Mouse (Mus musculus): ENCODE results near the gene Foxd3. TPM values are rescaled to one million over a fixed set of nuclear protein-coding genes. Genes with fewer than 3 reads are reported as not detected.
A peak's percentile ranks its signal among the peaks of the same experiment; 100 is the strongest.
"Not testable (repeated sequence)": the region's sequence is repeated elsewhere in the genome, so short reads cannot be mapped to it uniquely, and the experiment has no call there.

Gene Foxd3
- polyA plus RNA-seq, 1 experiment from 2014 or later = not detected

DNA sequence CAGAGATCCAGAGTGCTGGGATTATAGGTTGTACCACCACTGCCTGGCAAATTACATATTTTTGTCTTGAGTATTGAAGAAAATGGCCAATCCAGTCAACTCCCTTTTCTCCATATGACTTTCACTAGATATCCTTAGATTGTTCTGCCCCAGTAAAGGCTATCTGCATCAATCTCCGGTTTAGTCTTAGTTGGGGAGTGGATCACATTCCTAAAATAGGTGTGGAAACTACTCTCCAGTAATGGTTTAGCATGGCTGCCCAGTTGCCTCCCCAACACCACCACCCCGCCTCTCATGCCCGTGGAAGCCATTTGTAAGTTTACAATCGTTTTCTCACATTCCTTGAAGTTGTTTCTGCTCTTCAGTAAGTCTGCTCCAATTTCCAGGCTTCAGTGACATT lies 19.4 kb upstream of the Foxd3 start:
- Histone ChIP-seq H3K4me1 (ENCODE audit: insufficient read depth) (no peaks in the 10 kb centered on the region), H3K27ac (ENCODE audit: low read depth) (no peak overlapping the region), H3K27me3 (ENCODE audit: insufficient read depth, low read length) (no peaks in the 10 kb centered on the region), H3K4me2 (no peak overlapping the region), H3K4me3 (ENCODE audit: low read depth, low read length) (no peak overlapping the region), H3K9me3 (ENCODE audit: low read depth, low read length) (no peaks in the 10 kb centered on the region), H3K9ac (no peak overlapping the region), H3K36me3 (ENCODE audit: insufficient read depth) (no peaks in the 10 kb centered on the region)
- DNase-seq (no peak), ATAC-seq (ENCODE audit: insufficient read depth) (no peak)
- WGBS = 77% methylated on average over 4 of the region's 4 CpGs
- TF ChIP-seq CTCF (IDR thresholded peaks at IDR 0.05; ENCODE audit: low read depth) = no peak

DNA sequence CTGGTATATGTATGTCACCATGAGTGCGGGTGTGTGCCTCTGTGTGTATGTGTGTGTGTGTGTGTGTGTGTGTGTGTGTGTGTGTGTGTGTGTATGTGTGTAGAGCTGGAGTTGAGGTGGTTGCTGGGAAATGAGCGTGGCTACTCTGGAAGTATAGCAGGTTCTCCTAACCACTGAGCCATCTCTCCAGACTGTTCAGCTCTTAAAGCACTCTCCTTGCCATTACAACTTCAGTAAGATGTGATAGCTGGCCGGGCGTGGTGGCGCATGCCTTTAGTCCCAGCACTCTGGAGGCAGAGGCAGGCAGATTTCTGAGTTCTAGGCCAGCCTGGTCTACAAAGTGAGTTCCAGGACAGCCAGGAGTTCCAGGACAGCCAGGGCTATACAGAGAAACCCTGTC lies 15.5 kb upstream of the Foxd3 start:
- not testable (repeated sequence) for ATAC-seq (ENCODE audit: insufficient read depth); H3K36me3 ChIP-seq (ENCODE audit: insufficient read depth); H3K9me3 ChIP-seq (ENCODE audit: low read depth, low read length); H3K9ac ChIP-seq; H3K4me2 ChIP-seq; DNase-seq; H3K4me1 ChIP-seq (ENCODE audit: insufficient read depth); H3K27ac ChIP-seq (ENCODE audit: low read depth); H3K4me3 ChIP-seq (ENCODE audit: low read depth, low read length)
- whole genome bisulfite sequencing = 89% methylated on average over 5 of the region's 5 CpGs
- peaks cover 10% of the 10 kb centered on the region; the same call in 1 of the 2 replicates for H3K27me3 ChIP-seq (ENCODE audit: insufficient read depth, low read length)

DNA sequence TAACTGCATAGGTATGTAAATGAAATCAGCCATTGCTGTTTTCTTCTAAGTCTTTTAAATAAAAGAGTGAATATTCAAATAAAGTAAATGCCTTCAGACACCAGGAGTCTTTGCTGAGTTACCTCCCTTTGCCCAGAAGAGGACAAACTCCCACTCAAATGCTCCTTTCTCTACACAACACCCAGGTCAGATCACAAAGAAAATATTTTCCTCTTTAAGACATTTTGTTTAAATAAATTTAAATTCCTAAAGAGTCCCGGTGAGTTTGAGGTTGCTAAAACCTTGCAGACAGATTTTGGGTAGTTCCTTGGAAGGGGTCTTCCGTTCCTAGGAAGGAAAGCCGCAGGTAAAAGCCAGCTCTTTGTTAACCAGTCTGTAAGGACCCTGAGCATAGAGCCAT lies 14.2 kb upstream of the Foxd3 start:
- H3K27ac ChIP-seq (ENCODE audit: low read depth) = no peak overlapping the region
- H3K36me3 ChIP-seq (ENCODE audit: insufficient read depth) = no peaks in the 10 kb centered on the region
- H3K4me3 ChIP-seq (ENCODE audit: low read depth, low read length) = no peak overlapping the region
- DNase-seq (no peak), ATAC-seq (ENCODE audit: insufficient read depth) (no peak)
- peaks cover 10% of the 10 kb centered on the region; the same call in 1 of the 2 replicates for H3K27me3 ChIP-seq (ENCODE audit: insufficient read depth, low read length)
- no peak overlapping the region for H3K4me2 ChIP-seq
- no peak overlapping the region for H3K9ac ChIP-seq
- TF ChIP-seq CTCF (IDR thresholded peaks at IDR 0.05; ENCODE audit: low read depth) = no peak
- no peaks in the 10 kb centered on the region for H3K9me3 ChIP-seq (ENCODE audit: low read depth, low read length)
- H3K4me1 ChIP-seq (ENCODE audit: insufficient read depth) = no peaks in the 10 kb centered on the region
- 30% methylated on average over 3 of the region's 3 CpGs for WGBS

DNA sequence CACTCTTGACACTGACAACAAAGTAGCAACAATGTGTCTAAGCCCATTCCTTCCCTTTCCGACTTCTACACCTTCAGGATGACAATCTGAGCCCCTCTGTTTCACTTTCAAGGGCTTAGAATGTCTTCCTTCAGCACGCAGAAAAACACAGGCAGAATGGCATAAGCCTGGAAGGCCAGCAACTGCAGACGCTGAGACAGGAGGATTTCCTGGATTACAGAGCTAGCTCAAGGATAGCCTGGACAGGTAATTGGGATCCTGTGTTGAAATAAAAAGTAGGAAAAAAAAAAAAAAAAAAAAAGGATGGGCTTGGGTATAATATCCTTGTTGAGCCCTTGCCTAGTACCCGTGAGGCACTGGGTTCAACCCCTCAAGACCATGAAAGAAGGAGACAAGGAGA lies 10.5 kb upstream of the Foxd3 start:
- Histone ChIP-seq H3K9ac (no peak overlapping the region), H3K27ac (ENCODE audit: low read depth) (no peak overlapping the region), H3K27me3 (ENCODE audit: insufficient read depth, low read length) (peaks cover 36% of the 10 kb centered on the region), H3K9me3 (ENCODE audit: low read depth, low read length) (no peaks in the 10 kb centered on the region), H3K4me2 (no peak overlapping the region), H3K4me1 (ENCODE audit: insufficient read depth) (no peaks in the 10 kb centered on the region), H3K4me3 (ENCODE audit: low read depth, low read length) (no peak overlapping the region), H3K36me3 (ENCODE audit: insufficient read depth) (no peaks in the 10 kb centered on the region)
- no peak for TF ChIP-seq CTCF (IDR thresholded peaks at IDR 0.05; ENCODE audit: low read depth)
- 74% methylated on average over 4 of the region's 4 CpGs for WGBS
- no peak for DNase-seq
- ATAC-seq (ENCODE audit: insufficient read depth) = no peak

DNA sequence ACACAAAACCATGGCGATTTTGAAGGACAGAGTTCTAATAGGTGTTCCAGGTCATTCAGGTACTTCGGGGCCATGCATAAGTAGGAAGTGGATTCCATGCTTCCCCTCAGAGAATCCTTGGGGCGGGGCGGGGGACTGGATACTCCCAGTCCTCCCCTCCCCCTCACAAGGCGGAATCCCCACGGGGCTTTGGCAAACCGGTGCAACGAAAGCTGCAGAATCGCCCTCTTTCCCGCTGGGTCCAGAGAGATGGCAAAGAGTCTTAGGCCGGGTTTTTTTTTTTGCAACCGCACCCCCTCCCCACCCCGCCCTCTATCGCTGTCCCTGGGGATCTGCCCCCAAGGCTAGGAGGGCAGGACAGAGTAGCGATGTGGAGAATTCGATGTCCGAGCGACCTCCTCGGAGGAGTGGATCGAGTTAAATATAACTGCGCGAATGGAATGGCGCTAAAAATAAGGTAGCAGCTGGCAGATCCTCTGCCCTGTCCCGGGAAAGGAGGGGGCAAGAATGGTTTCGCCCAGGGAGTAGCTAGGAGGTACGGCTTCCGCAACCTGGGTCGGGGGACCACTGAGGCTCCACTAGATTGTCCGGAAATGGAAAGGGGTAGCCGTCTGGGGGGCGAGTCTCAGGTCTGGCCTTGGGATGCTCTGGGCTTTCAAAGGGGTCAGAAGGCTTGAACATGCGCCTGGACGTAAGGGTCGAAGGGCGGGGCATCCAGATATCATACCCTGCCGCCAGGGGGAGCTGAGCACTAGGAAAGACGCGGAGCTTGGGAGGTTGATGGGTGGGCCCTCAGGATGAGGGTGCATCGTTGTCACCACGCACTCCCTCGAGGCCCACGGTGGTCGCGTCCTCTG lies 5.8 kb upstream of the Foxd3 start:
- WGBS = 3% methylated on average over 44 of the region's 44 CpGs
- H3K4me1 ChIP-seq (ENCODE audit: insufficient read depth) = no peaks in the 10 kb centered on the region
- TF ChIP-seq CTCF (IDR thresholded peaks at IDR 0.05; ENCODE audit: low read depth) = peak; percentile 60
- DNase-seq (no peak), ATAC-seq (ENCODE audit: insufficient read depth) (no peak)
- no peak overlapping the region for H3K27ac ChIP-seq (ENCODE audit: low read depth)
- peak overlapping the region; percentile 18; the same call in 1 of the 2 replicates for H3K4me3 ChIP-seq (ENCODE audit: low read depth, low read length)
- H3K9ac ChIP-seq = no peak overlapping the region
- no peaks in the 10 kb centered on the region for H3K36me3 ChIP-seq (ENCODE audit: insufficient read depth)
- H3K9me3 ChIP-seq (ENCODE audit: low read depth, low read length) = no peaks in the 10 kb centered on the region
- H3K4me2 ChIP-seq = no peak overlapping the region
- H3K27me3 ChIP-seq (ENCODE audit: insufficient read depth, low read length) = peaks cover 73% of the 10 kb centered on the region

DNA sequence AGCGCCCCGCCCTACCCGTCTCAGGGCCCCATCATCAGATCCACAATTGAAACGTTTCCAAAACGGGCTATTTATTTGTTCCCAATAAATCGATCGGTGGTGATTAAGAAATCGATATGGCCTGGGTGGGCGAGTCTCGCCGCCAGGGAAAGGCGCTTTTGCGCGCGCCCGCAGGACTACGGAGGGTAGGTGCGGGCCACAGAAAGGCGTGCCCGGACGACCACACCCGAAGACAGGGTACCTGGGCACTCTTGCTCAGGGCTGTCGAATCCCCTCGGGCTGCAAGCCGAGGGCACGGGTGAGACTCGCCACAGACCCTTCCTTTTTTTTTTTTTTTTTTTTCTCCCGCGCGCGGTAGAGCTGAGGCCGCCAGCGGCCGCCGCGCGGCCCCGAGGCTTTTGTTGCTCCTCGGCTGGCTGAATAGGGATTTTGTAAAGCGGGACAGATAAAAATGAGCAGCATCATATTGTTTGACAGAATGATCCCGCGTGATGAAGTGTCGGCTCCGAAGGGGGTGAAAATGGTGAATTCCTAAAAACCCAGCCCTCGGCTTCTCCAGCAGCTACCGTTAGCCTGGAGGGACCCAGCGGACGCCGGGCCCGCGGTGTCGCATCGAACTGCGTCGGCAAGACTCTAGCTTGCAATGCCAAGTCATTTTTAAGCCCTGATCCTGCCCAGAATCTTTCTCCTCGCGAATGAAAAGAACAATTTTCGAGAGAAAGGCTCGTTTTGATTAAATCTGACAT lies 5.0 kb upstream of the Foxd3 start:
- Histone ChIP-seq H3K27ac (ENCODE audit: low read depth) (no peak overlapping the region), H3K4me1 (ENCODE audit: insufficient read depth) (0 out of 2 replicates have a peak, but pooled peaks cover 5% of the 10 kb centered on the region), H3K4me3 (ENCODE audit: low read depth, low read length) (peak overlapping the region; percentile 18; the same call in 1 of the 2 replicates), H3K4me2 (peak overlapping the region; percentile 53), H3K27me3 (ENCODE audit: insufficient read depth, low read length) (peaks cover 81% of the 10 kb centered on the region), H3K9ac (no peak overlapping the region), H3K9me3 (ENCODE audit: low read depth, low read length) (no peaks in the 10 kb centered on the region), H3K36me3 (ENCODE audit: insufficient read depth) (no peaks in the 10 kb centered on the region)
- DNase-seq (peak; percentile 59), ATAC-seq (ENCODE audit: insufficient read depth) (no peak)
- WGBS = 2% methylated on average over 59 of the region's 59 CpGs
- TF ChIP-seq CTCF (IDR thresholded peaks at IDR 0.05; ENCODE audit: low read depth) = no peak

DNA sequence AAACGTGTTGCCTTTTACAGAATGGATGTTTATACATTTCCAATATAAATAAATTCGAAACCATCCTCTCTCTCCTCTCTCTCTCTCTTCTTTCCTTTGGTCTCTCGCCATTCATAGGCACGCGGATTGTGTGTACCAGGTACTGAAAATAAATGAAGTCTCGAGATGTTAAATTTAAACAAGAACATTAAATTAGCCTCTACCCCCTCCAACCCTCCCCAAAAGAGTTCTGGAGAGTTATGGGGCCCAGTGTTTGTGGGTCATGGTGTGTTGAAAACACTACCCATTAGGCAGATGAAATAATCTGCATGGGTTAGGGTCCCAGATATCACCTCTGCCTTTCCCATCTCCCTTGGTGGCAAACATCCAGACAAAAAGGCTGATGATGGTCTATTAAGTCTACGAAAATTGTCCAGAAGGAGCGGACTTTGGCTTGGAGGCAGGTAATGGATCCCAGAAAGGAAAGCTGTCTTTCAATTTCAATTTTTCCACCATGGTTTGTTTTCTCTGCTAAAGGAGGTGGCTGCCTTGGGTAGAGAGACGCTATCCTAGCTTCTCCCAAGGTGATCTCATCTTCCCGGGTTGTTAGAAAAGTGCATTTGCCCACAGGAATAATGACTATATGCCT lies 4.2 kb upstream of the Foxd3 start:
- Histone ChIP-seq H3K4me2 (no peak overlapping the region), H3K4me1 (ENCODE audit: insufficient read depth) (0 out of 2 replicates have a peak, but pooled peaks cover 5% of the 10 kb centered on the region), H3K9ac (no peak overlapping the region), H3K27me3 (ENCODE audit: insufficient read depth, low read length) (peaks cover 90% of the 10 kb centered on the region), H3K4me3 (ENCODE audit: low read depth, low read length) (no peak overlapping the region), H3K9me3 (ENCODE audit: low read depth, low read length) (no peaks in the 10 kb centered on the region), H3K27ac (ENCODE audit: low read depth) (no peak overlapping the region), H3K36me3 (ENCODE audit: insufficient read depth) (no peaks in the 10 kb centered on the region)
- DNase-seq = peak; percentile 10
- 16% methylated on average over 10 of the region's 10 CpGs for WGBS
- TF ChIP-seq CTCF (IDR thresholded peaks at IDR 0.05; ENCODE audit: low read depth) = no peak
- ATAC-seq (ENCODE audit: insufficient read depth) = no peak

Data from lung, embryonic 14.5 days (tissue).